Mouse (Mus musculus): ENCODE data around the gene Cbfa2t2. TPM values are rescaled to one million over a fixed set of nuclear protein-coding genes. Genes with fewer than 3 reads are reported as not detected.

Cbfa2t2 gene
- polyA plus RNA-seq, 1 experiment from 2014 or later: 30.8 TPM

DNA sequence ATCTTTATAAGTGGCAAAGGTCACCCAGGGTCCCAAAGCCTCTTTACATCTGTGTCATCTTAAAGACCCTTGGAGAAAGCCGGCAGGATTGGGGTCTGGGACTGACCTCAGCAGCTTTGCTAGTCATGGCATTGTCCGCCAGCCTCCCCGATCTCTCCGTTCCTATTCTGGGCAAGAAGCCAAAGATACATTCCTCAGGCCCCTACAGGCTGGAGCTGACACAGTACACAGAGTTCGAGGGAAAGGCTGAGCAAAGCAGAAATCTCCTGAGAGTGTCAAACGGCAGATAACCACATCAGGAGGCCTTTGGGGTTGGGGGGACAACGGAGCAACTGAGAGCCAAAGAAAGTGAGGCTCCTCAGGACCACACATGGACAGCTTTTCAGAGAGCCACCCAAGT is 33.5 kb upstream of the Cbfa2t2 start:
- H3K27ac ChIP-seq (replicated peaks in 1 of 2; ENCODE audit: control insufficient read depth in 1 of 2, insufficient read depth in 1 of 2, low read depth in 2 of 2, low read length in 2 of 2): peak overlapping the region; percentile 92 to 97
- peak overlapping the region; percentile 47 for H3K4me2 ChIP-seq (ENCODE audit: low read length)
- peaks cover 27% of the 10 kb centered on the region for H3K36me3 ChIP-seq (ENCODE audit: control insufficient read depth, insufficient read depth, low read length)
- H3K9ac ChIP-seq (ENCODE audit: low read length): peak overlapping the region; percentile 27
- no peaks in the 10 kb centered on the region for H3K9me3 ChIP-seq (ENCODE audit: control insufficient read depth, low read length)
- no peaks in the 10 kb centered on the region for H3K27me3 ChIP-seq (ENCODE audit: control insufficient read depth, insufficient read depth, low read length)
- H3K4me1 ChIP-seq (ENCODE audit: control insufficient read depth in 2 of 2, insufficient read depth in 2 of 2, low read length in 2 of 2): peaks cover 20 to 38% of the 10 kb centered on the region in 2 experiments
- H3K4me3 ChIP-seq (ENCODE audit: control insufficient read depth in 1 of 2, insufficient read depth in 1 of 2, low read depth in 1 of 2, low read length in 2 of 2): no peak overlapping the region
- WGBS: 1% methylated on average over 7 of the region's 7 CpGs
- ATAC-seq (ENCODE audit: insufficient number of reproducible peaks, insufficient read depth, low FRiP score, low read depth): peak; percentile 84

DNA sequence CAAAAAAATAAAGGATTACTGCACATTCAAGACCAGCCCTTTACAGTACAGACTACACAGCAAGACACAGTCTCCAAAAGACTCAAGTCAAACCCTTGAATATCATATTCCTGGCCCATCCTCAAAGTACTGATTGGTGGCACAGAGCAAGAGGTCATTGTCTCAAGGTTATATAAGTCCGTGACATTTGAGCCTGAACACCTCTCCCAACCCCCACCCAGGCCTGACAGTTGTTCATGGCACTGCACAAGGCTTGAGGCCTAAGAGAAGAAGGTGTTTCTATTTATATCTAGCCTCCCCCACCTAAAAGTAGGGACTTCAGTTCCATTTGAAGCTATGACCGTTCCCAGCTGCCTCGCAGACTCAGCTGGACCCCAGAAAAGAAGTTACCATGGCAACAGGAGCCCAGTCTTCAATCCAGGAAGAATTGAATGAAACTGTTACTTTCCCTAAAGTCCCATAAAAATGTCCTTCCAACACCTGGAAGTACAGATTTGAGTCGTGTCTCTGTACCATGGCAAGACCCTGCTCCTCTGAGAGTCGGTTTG is 30.8 kb upstream of the Cbfa2t2 start:
- WGBS: 34% methylated on average over 5 of the region's 5 CpGs

DNA sequence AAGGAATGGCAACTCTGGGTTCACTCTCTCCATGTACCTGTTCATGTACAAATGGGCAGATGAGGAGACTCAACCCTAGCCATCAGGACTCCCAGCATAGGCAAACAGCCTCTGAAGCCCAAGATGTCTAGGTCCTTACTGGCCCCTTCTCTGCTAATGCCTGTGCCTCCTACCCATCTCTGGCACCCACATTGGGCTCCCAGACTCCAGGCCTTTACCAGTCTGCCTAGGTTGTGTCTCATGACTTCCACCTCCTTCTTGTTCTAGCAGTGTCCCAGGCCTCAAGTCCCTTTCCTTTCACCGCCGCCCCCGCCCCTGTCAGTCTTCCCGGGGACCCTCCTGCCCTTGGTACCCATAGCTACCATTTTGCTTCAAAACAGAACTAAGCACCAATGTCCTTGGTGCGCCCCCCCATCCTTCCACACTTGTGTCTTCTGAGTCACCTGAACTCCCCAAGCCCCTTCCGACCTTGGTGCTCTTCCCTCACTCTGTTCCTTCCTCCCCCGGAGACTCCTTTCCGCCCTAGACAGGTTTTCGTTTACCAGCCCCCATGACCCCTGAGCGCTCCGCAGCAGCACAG is 29.1 kb upstream of the Cbfa2t2 start:
- H3K27me3 ChIP-seq (ENCODE audit: control insufficient read depth, insufficient read depth, low read length): no peaks in the 10 kb centered on the region
- WGBS: 19% methylated on average over 11 of the region's 11 CpGs
- peak overlapping the region; percentile 91 for H3K9ac ChIP-seq (ENCODE audit: low read length)
- H3K4me3 ChIP-seq (ENCODE audit: control insufficient read depth in 1 of 2, insufficient read depth in 1 of 2, low read depth in 1 of 2, low read length in 2 of 2): peak overlapping the region; percentile 62 to 81
- peak overlapping the region; percentile 77 for H3K4me2 ChIP-seq (ENCODE audit: low read length)
- peaks cover 2% of the 10 kb centered on the region; the same call in 1 of the 2 replicates for H3K36me3 ChIP-seq (ENCODE audit: control insufficient read depth, insufficient read depth, low read length)
- H3K9me3 ChIP-seq (ENCODE audit: control insufficient read depth, low read length): no peaks in the 10 kb centered on the region
- peak overlapping the region; percentile 28 to 88 for H3K27ac ChIP-seq (replicated peaks in 1 of 2; ENCODE audit: control insufficient read depth in 1 of 2, insufficient read depth in 1 of 2, low read depth in 2 of 2, low read length in 2 of 2)
- peaks cover 18 to 46% of the 10 kb centered on the region in 2 experiments for H3K4me1 ChIP-seq (ENCODE audit: control insufficient read depth in 2 of 2, insufficient read depth in 2 of 2, low read length in 2 of 2)
- ATAC-seq (ENCODE audit: insufficient number of reproducible peaks, insufficient read depth, low FRiP score, low read depth): no peak

More for the DNA sequence above, 30.8 kb upstream of the Cbfa2t2 start:
- H3K9me3 ChIP-seq (ENCODE audit: control insufficient read depth, low read length): no peaks in the 10 kb centered on the region
- H3K27me3 ChIP-seq (ENCODE audit: control insufficient read depth, insufficient read depth, low read length): no peaks in the 10 kb centered on the region
- ATAC-seq (ENCODE audit: insufficient number of reproducible peaks, insufficient read depth, low FRiP score, low read depth): no peak
- H3K4me3 ChIP-seq (ENCODE audit: control insufficient read depth in 1 of 2, insufficient read depth in 1 of 2, low read depth in 1 of 2, low read length in 2 of 2): peak overlapping the region in 1 of 2 experiments; percentile 81; a peak in 1 of 4 replicates
- H3K9ac ChIP-seq (ENCODE audit: low read length): peak overlapping the region; percentile 91; the same call in 1 of the 2 replicates
- H3K4me1 ChIP-seq (ENCODE audit: control insufficient read depth in 2 of 2, insufficient read depth in 2 of 2, low read length in 2 of 2): peaks cover 18 to 45% of the 10 kb centered on the region in 2 experiments
- peak overlapping the region; percentile 61 to 88 for H3K27ac ChIP-seq (replicated peaks in 1 of 2; ENCODE audit: control insufficient read depth in 1 of 2, insufficient read depth in 1 of 2, low read depth in 2 of 2, low read length in 2 of 2)
- peak overlapping the region; percentile 77 for H3K4me2 ChIP-seq (ENCODE audit: low read length)
- H3K36me3 ChIP-seq (ENCODE audit: control insufficient read depth, insufficient read depth, low read length): peaks cover 10% of the 10 kb centered on the region; the same call in 1 of the 2 replicates

DNA sequence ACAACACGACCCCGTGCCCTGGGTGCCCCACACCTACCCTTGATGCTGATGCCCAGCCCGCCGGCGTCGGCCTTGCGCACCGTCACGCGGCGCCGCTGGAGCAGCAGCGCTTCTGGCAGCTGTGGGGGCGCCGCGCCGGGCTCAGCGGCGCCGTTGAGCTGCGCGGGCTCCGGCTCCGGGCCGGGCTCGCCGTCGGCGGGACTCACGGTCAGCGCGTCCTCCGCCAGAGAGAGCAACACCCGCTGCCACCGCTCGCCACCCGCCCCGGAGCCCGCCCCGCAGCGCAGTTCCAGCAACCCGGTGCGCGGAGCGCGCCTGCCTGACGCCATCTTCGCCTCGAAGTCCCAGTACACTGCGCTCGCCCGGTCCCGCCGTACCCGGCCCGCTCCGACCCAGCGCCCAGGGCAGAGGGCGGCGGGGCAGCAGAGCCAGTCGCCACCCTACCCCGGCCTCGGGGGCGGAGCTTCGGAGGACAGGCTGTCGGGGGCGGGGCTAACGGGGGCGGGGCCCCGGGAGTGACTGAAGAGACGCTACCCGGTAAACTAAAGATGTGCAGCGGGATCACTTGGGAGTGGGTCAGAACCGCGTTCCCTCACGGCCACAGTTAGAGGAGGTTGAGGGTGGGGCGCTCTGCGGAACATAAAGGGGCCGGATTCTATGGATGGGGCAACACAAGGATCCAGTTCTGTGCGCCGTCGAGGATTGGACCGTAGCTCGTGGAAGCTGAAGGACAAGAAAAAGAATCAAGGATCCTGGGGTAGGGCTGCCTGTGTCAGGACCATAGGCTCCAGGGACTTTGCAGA is 28.4 kb upstream of the Cbfa2t2 start, which contains the start of gene Snta1:
Gene Snta1, minus strand, starts transcription at position 457 of the 803 bp plus-strand sequence.
- Histone ChIP-seq H3K27me3 (ENCODE audit: control insufficient read depth, insufficient read depth, low read length) (no peaks in the 10 kb centered on the region), H3K27ac (replicated peaks in 1 of 2; ENCODE audit: control insufficient read depth in 1 of 2, insufficient read depth in 1 of 2, low read depth in 2 of 2, low read length in 2 of 2) (peak within 1 kb of the TSS; percentile 28 to 88), H3K36me3 (ENCODE audit: control insufficient read depth, insufficient read depth, low read length) (no peaks in the 10 kb centered on the region), H3K4me3 (ENCODE audit: control insufficient read depth in 1 of 2, insufficient read depth in 1 of 2, low read depth in 1 of 2, low read length in 2 of 2) (peak within 1 kb of the TSS; percentile 62 to 81), H3K4me2 (ENCODE audit: low read length) (peak within 1 kb of the TSS; percentile 77), H3K4me1 (ENCODE audit: control insufficient read depth in 2 of 2, insufficient read depth in 2 of 2, low read length in 2 of 2) (peaks cover 16 to 42% of the 10 kb centered on the region in 2 experiments), H3K9ac (ENCODE audit: low read length) (peak within 1 kb of the TSS; percentile 91), H3K9me3 (ENCODE audit: control insufficient read depth, low read length) (no peaks in the 10 kb centered on the region)
- 2% methylated on average over 84 of the region's 84 CpGs for WGBS
- peak; percentile 81 for ATAC-seq (ENCODE audit: insufficient number of reproducible peaks, insufficient read depth, low FRiP score, low read depth)

DNA sequence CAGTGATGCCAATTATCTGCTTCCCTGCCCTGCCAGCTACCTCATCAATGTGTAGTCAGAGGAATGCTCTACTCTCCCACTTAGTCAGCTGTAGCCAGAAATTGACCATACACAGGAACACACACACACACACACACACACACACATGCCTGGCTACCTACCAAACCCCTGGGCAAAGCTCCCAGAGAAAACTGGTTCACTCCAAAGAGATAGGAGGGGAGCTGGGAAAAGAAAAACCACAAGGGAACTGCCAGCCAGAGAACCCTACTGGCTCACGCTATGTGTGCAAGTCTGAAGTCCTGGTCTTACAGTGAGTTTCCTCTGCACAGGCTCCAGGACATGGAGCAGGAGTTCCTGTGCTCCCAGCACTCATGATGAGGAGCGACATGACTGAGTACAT is 25.9 kb upstream of the Cbfa2t2 start:
- no peak for ATAC-seq (ENCODE audit: insufficient number of reproducible peaks, insufficient read depth, low FRiP score, low read depth)
- peak overlapping the region in 1 of 2 experiments; percentile 39; a peak in 2 of 4 replicates for H3K27ac ChIP-seq (replicated peaks in 1 of 2; ENCODE audit: control insufficient read depth in 1 of 2, insufficient read depth in 1 of 2, low read depth in 2 of 2, low read length in 2 of 2)
- no peak overlapping the region for H3K4me2 ChIP-seq (ENCODE audit: low read length)
- H3K27me3 ChIP-seq (ENCODE audit: control insufficient read depth, insufficient read depth, low read length): no peaks in the 10 kb centered on the region
- 47% methylated on average over 2 of the region's 2 CpGs for whole genome bisulfite sequencing
- H3K36me3 ChIP-seq (ENCODE audit: control insufficient read depth, insufficient read depth, low read length): no peaks in the 10 kb centered on the region
- peaks cover 4 to 25% of the 10 kb centered on the region in 2 experiments for H3K4me1 ChIP-seq (ENCODE audit: control insufficient read depth in 2 of 2, insufficient read depth in 2 of 2, low read length in 2 of 2)
- H3K9ac ChIP-seq (ENCODE audit: low read length): no peak overlapping the region
- no peak overlapping the region for H3K4me3 ChIP-seq (ENCODE audit: control insufficient read depth in 1 of 2, insufficient read depth in 1 of 2, low read depth in 1 of 2, low read length in 2 of 2)
- no peaks in the 10 kb centered on the region for H3K9me3 ChIP-seq (ENCODE audit: control insufficient read depth, low read length)

DNA sequence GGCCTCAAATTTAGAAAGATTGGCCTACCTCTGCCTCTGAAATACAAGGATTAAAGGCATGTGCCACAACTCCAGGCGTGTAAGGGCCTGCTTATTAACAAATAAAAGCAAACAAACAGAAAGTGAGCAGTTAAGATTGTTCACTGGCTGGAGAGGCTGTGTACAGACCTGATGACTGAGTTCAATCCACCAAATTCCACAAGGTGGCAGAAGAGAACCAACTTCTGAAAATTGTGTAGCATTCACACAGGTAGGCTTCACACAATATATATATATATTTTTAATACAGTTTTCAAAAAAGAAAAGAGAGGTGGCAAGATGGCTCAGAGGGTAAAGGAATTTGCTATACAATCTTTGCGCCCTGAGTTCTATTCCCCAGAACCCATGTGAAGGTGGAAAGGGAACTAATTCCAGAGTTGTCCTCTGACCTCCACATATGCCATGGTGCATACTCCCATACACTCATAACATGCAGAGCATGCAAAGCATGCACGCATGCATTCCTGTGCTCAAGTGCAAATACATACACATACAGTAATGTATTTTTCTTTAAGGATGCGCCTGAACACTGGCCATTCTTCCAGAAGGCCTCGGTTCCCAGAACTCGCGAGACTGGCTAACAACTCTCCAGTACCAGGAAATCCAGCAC is 24.1 kb upstream of the Cbfa2t2 start:
- Histone ChIP-seq H3K9me3 (ENCODE audit: control insufficient read depth, low read length) (no peaks in the 10 kb centered on the region), H3K9ac (ENCODE audit: low read length) (no peak overlapping the region), H3K4me1 (ENCODE audit: control insufficient read depth in 2 of 2, insufficient read depth in 2 of 2, low read length in 2 of 2) (peaks cover 0 to 15% of the 10 kb centered on the region in 2 experiments; a peak in 2 of 4 replicates), H3K4me2 (ENCODE audit: low read length) (no peak overlapping the region), H3K4me3 (ENCODE audit: control insufficient read depth in 1 of 2, insufficient read depth in 1 of 2, low read depth in 1 of 2, low read length in 2 of 2) (no peak overlapping the region), H3K27me3 (ENCODE audit: control insufficient read depth, insufficient read depth, low read length) (no peaks in the 10 kb centered on the region), H3K27ac (replicated peaks in 1 of 2; ENCODE audit: control insufficient read depth in 1 of 2, insufficient read depth in 1 of 2, low read depth in 2 of 2, low read length in 2 of 2) (no peak overlapping the region), H3K36me3 (ENCODE audit: control insufficient read depth, insufficient read depth, low read length) (no peaks in the 10 kb centered on the region)
- 61% methylated on average over 7 of the region's 7 CpGs for WGBS
- ATAC-seq (ENCODE audit: insufficient number of reproducible peaks, insufficient read depth, low FRiP score, low read depth): no peak

DNA sequence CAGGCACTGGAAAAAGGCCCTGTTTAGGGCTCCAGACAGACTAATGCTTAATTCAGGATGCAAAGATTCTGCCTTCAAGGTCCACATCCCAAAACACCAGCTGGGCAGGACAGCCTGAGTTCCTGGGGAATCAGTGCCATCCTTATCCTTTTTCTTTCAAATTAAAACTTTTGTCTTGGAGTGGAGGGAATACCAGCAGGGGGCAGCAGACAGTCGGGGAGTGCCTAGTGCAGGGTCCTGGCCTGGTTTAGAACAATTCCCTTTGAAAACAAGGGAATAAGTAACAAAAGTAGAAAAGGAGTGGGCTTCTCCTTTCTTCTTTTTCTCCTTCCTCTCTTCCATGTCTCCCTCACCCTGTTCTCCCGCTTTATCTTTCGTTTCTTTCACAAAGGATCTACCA is 19.2 kb upstream of the Cbfa2t2 start:
- H3K27me3 ChIP-seq (ENCODE audit: control insufficient read depth, insufficient read depth, low read length): no peaks in the 10 kb centered on the region
- ATAC-seq (ENCODE audit: insufficient number of reproducible peaks, insufficient read depth, low FRiP score, low read depth): no peak
- H3K36me3 ChIP-seq (ENCODE audit: control insufficient read depth, insufficient read depth, low read length): no peaks in the 10 kb centered on the region
- no peaks in the 10 kb centered on the region for H3K9me3 ChIP-seq (ENCODE audit: control insufficient read depth, low read length)
- no peaks in the 10 kb centered on the region for H3K4me1 ChIP-seq (ENCODE audit: control insufficient read depth in 2 of 2, insufficient read depth in 2 of 2, low read length in 2 of 2)
- H3K4me3 ChIP-seq (ENCODE audit: control insufficient read depth in 1 of 2, insufficient read depth in 1 of 2, low read depth in 1 of 2, low read length in 2 of 2): no peak overlapping the region
- no peak overlapping the region for H3K9ac ChIP-seq (ENCODE audit: low read length)
- no peak overlapping the region for H3K4me2 ChIP-seq (ENCODE audit: low read length)
- H3K27ac ChIP-seq (replicated peaks in 1 of 2; ENCODE audit: control insufficient read depth in 1 of 2, insufficient read depth in 1 of 2, low read depth in 2 of 2, low read length in 2 of 2): no peak overlapping the region
- WGBS: 5% methylated on average over 3 of the region's 3 CpGs
